Mouse (Mus musculus) liver, adult 2 months (tissue): Measurements from ENCODE around the gene Zfp260. TPM values are rescaled to one million over a fixed set of nuclear protein-coding genes. Genes with fewer than 3 reads are reported as not detected.

Experiments
- DNase-seq: peaks from one replicate; pipeline ENCODE4 v3.0.0-alpha.2; 2011; ENCODE audit warnings: low read depth, low spot score; ENCODE audit errors: extremely low read depth
- H3K27ac ChIP-seq: fragments of 200-500 bp; replicated peaks from 2 replicates; pipeline ENCODE4 v1.5.1; 2012; ENCODE audit warnings: low read depth, mild to moderate bottlenecking, control low read depth, inconsistent platforms, low read length; ENCODE audit not compliant: insufficient read depth
- H3K27me3 ChIP-seq: fragments of 200-500 bp; 2 replicates; pipeline ENCODE4 v1.6.1; 2012; ENCODE audit warnings: mild to moderate bottlenecking, moderate library complexity, low read length, inconsistent platforms; ENCODE audit not compliant: control insufficient read depth, insufficient read depth
- H3K36me3 ChIP-seq: fragments of 200-500 bp; 2 replicates; pipeline ENCODE4 v1.6.1; 2012; ENCODE audit warnings: low read length, inconsistent platforms; ENCODE audit not compliant: control insufficient read depth, insufficient read depth
- H3K4me1 ChIP-seq: fragments of 200-500 bp; 2 replicates; pipeline ENCODE4 v1.6.1; 2011; ENCODE audit warnings: low read length; ENCODE audit not compliant: control insufficient read depth, insufficient read depth
- H3K4me3 ChIP-seq: fragments of 200-500 bp; 2 replicates; pipeline ENCODE4 v1.5.1; 2011; ENCODE audit warnings: low read depth, mild to moderate bottlenecking, control low read depth, low read length, moderate library complexity; ENCODE audit not compliant: insufficient read depth
- H3K79me2 ChIP-seq: fragments of 200-500 bp; 2 replicates; pipeline ENCODE4 v1.6.1; 2012; ENCODE audit warnings: inconsistent platforms, mild to moderate bottlenecking, low read length, moderate library complexity; ENCODE audit not compliant: control insufficient read depth, insufficient read depth
- H3K9ac ChIP-seq: fragments of 200-500 bp; 2 replicates; pipeline ENCODE4 v1.6.1; 2012; ENCODE audit warnings: low read depth, mild to moderate bottlenecking, control low read depth, inconsistent platforms, low read length
- CTCF ChIP-seq: fragments of 200-500 bp; IDR thresholded peaks from 2 replicates; pipeline ENCODE4 v1.5.1; 2011; ENCODE audit warnings: low read depth, low read length, control low read depth
- POLR2A ChIP-seq: fragments of 200-500 bp; IDR thresholded peaks from 2 replicates; pipeline ENCODE4 v1.6.1; 2011; ENCODE audit warnings: low read length, control low read depth; ENCODE audit not compliant: insufficient read depth; ENCODE audit errors: extremely low read depth
- WGBS: fragments of 180-500 bp; shearing (Covaris S2); methylation state at CpG from one replicate; pipeline ENCODE4 v1.1.7; 2018; 5-methylcytosine and 5-hydroxymethylcytosine counted together
- polyA plus RNA-seq: library from polyadenylated mRNA; depleted of rRNA; stranded (reverse); fragments of >200 nt; gene quantifications from 2 replicates; pipeline ENCODE4 v1.2.3, GENCODE M21; 2012
- total RNA-seq: library from RNA; depleted of rRNA; stranded (reverse); fragments of >200 nt; gene quantifications from 2 replicates; pipeline ENCODE4 v1.2.3, GENCODE M21; 2014

The Zfp260 gene
- total and polyA plus RNA-seq, 2 experiments, result 11.1 to 19.0 TPM

GRCm38 (mm10) chr7:30090092-30090969 lies 4.2 kb upstream of the Zfp260 start, which contains the start of the genes Gm26920 and Zfp566:
Gm26920 (minus strand) TSS chr7:30090410.
Zfp566 (minus strand) TSS chr7:30090527.
- Histone ChIP-seq H3K4me3 (peak within 1 kb of the TSS; percentile 66), H3K79me2 (no peaks in the 10 kb centered on the region; the same call in 1 of the 2 replicates), H3K27ac (peak within 1 kb of the TSS; percentile 8), H3K36me3 (no peaks in the 10 kb centered on the region), H3K27me3 (no peaks in the 10 kb centered on the region), H3K9ac (peak within 1 kb of the TSS; percentile 70), H3K4me1 (peaks cover 6% of the 10 kb centered on the region; the same call in 1 of the 2 replicates)
- TF ChIP-seq CTCF, result no peak
- TF ChIP-seq POLR2A, result no peak
- DNase-seq, result peak; percentile 97
- under 1% methylated on average over 40 of the region's 40 CpGs for WGBS

GRCm38 (mm10) chr7:30090970-30091585 lies 3.5 kb upstream of the Zfp260 start:
- peak; percentile 56 for DNase-seq
- 5% methylated on average over 9 of the region's 9 CpGs for WGBS
- peak overlapping the region; percentile 8 for H3K27ac ChIP-seq

GRCm38 (mm10) chr7:30092666-30093065 lies 1.9 kb upstream of the Zfp260 start:
- WGBS, result 88% methylated on average over 9 of the region's 9 CpGs
- Histone ChIP-seq H3K27ac (no peak overlapping the region), H3K36me3 (no peaks in the 10 kb centered on the region), H3K79me2 (peaks cover 8% of the 10 kb centered on the region; the same call in 1 of the 2 replicates), H3K4me3 (no peak overlapping the region), H3K27me3 (no peaks in the 10 kb centered on the region), H3K4me1 (peaks cover 8% of the 10 kb centered on the region; the same call in 1 of the 2 replicates), H3K9ac (no peak overlapping the region)
- no peak for DNase-seq
- TF ChIP-seq CTCF (no peak), POLR2A (no peak)

More at GRCm38 (mm10) chr7:30090970-30091585, 3.5 kb upstream of the Zfp260 start:
- Histone ChIP-seq H3K9ac (no peak overlapping the region), H3K36me3 (no peaks in the 10 kb centered on the region), H3K4me3 (peak overlapping the region; percentile 27), H3K79me2 (peaks cover 3% of the 10 kb centered on the region; the same call in 1 of the 2 replicates), H3K4me1 (peaks cover 7% of the 10 kb centered on the region; the same call in 1 of the 2 replicates), H3K27me3 (no peaks in the 10 kb centered on the region)
- TF ChIP-seq CTCF (no peak), POLR2A (no peak)

GRCm38 (mm10) chr7:30093918-30094415 lies 610 bp upstream of the Zfp260 start:
- TF ChIP-seq CTCF (no peak), POLR2A (no peak)
- 77% methylated on average over 6 of the region's 6 CpGs for WGBS
- H3K9ac ChIP-seq, result peak overlapping the region; percentile 48
- H3K4me1 ChIP-seq, result peaks cover 8% of the 10 kb centered on the region; the same call in 1 of the 2 replicates
- no peaks in the 10 kb centered on the region for H3K36me3 ChIP-seq
- H3K27me3 ChIP-seq, result no peaks in the 10 kb centered on the region
- no peak for DNase-seq
- H3K27ac ChIP-seq, result peak overlapping the region; percentile 50; the same call in 1 of the 2 replicates
- H3K4me3 ChIP-seq, result peak overlapping the region; percentile 40
- peaks cover 12% of the 10 kb centered on the region; the same call in 1 of the 2 replicates for H3K79me2 ChIP-seq

- peak overlapping the region; percentile 72; the same call in 1 of the 2 replicates for H3K4me3 ChIP-seq
- H3K79me2 ChIP-seq, result peaks cover 12% of the 10 kb centered on the region; the same call in 1 of the 2 replicates
- H3K36me3 ChIP-seq, result peaks cover 9% of the 10 kb centered on the region; the same call in 1 of the 2 replicates
- no peaks in the 10 kb centered on the region for H3K27me3 ChIP-seq
- peaks cover 7% of the 10 kb centered on the region; the same call in 1 of the 2 replicates for H3K4me1 ChIP-seq
- WGBS, result 4% methylated on average over 5 of the region's 5 CpGs
- TF ChIP-seq POLR2A (no peak), CTCF (no peak)
- H3K9ac ChIP-seq, result no peak overlapping the region; the same call in 1 of the 2 replicates
- peak; percentile 19 for DNase-seq
- H3K27ac ChIP-seq, result no peak overlapping the region
Measured at GRCm38 (mm10) chr7:30095551-30096125, 1.1 kb downstream of the Zfp260 start.
